ENCODE assay signal across 8 mouse cellular contexts in genomic region chr2:146256321-146256875, GRCm38 (mm10). TPM values are rescaled to one million over a fixed set of nuclear protein-coding genes. Genes with fewer than 3 reads are reported as not detected.
A peak's percentile ranks its signal among the peaks of the same experiment; 100 is the strongest.
DNase-seq lines count a peak whose midpoint lies in the region; ATAC-seq and TF ChIP-seq lines count a peak whose summit lies in the region.
"Had no signal": no experiment of that assay in that cellular context is flagged by ENCODE, and none has a peak within 500 bp of the region (broad histone marks: within the 10 kb centered on the region; RNA-seq: fewer than 3 reads in every experiment).

No protein-coding gene starts in this region.

- no peaks in the 10 kb centered on the region for H3K4me1 ChIP-seq in intestine, postnatal 0 days (replicated peaks; ENCODE audit: control insufficient read depth, insufficient read depth, low read length)
- 0 out of 2 replicates have a peak, but pooled peaks cover 4% of the 10 kb centered on the region for H3K4me1 ChIP-seq in intestine, embryonic 16.5 days (ENCODE audit: control insufficient read depth, insufficient read depth, low read length)
- peaks cover 40% of the 10 kb centered on the region for H3K4me1 ChIP-seq in hindbrain, embryonic 12.5 days
- H3K4me1 ChIP-seq: limb, embryonic 15.5 days had no signal

- WGBS in intestine, postnatal 0 days: 66% methylated on average over 3 of the region's 3 CpGs
- WGBS in intestine, embryonic 16.5 days: 72% methylated on average over 3 of the region's 3 CpGs
- 67% methylated on average over 3 of the region's 3 CpGs for WGBS in hindbrain, embryonic 12.5 days

- no peak overlapping the region for H3K9ac ChIP-seq in intestine, postnatal 0 days (ENCODE audit: low read depth, low read length)
- no peak overlapping the region for H3K9ac ChIP-seq in intestine, embryonic 16.5 days (ENCODE audit: low read depth, low read length)
- H3K9ac ChIP-seq in hindbrain, embryonic 12.5 days: no peak overlapping the region
- H3K9ac ChIP-seq: limb, embryonic 15.5 days had no signal

- no peak overlapping the region for H3K4me3 ChIP-seq in intestine, postnatal 0 days (ENCODE audit: low read depth, low read length)
- no peak overlapping the region for H3K4me3 ChIP-seq in intestine, embryonic 16.5 days (ENCODE audit: low read length)
- no peak overlapping the region for H3K4me3 ChIP-seq in hindbrain, embryonic 12.5 days
- H3K4me3 ChIP-seq: limb, embryonic 15.5 days had no signal

- no peak for ATAC-seq in intestine, postnatal 0 days
- ATAC-seq in intestine, embryonic 16.5 days: no peak
- ATAC-seq in hindbrain, embryonic 12.5 days (ENCODE audit: low FRiP score): peak; percentile 46; the same call in 1 of the 2 replicates

- no peaks in the 10 kb centered on the region for H3K27me3 ChIP-seq in intestine, postnatal 0 days (replicated peaks; ENCODE audit: control insufficient read depth, insufficient read depth, low read length)
- no peaks in the 10 kb centered on the region for H3K27me3 ChIP-seq in intestine, embryonic 16.5 days (replicated peaks; ENCODE audit: control insufficient read depth, insufficient read depth, low read length)
- no peaks in the 10 kb centered on the region for H3K27me3 ChIP-seq in hindbrain, embryonic 12.5 days
- H3K27me3 ChIP-seq: limb, embryonic 15.5 days had no signal

- H3K4me2 ChIP-seq in intestine, postnatal 0 days (replicated peaks; ENCODE audit: low read depth): no peak overlapping the region
- H3K4me2 ChIP-seq in intestine, embryonic 16.5 days (ENCODE audit: low read depth, low read length): no peak overlapping the region
- H3K4me2 ChIP-seq in hindbrain, embryonic 12.5 days (replicated peaks): no peak overlapping the region
- H3K4me2 ChIP-seq: limb, embryonic 15.5 days had no signal

- H3K27ac ChIP-seq in intestine, postnatal 0 days (ENCODE audit: low read depth, low read length): no peak overlapping the region
- H3K27ac ChIP-seq in intestine, embryonic 16.5 days (ENCODE audit: low read length): no peak overlapping the region
- peak overlapping the region; percentile 31; the same call in 1 of the 2 replicates for H3K27ac ChIP-seq in hindbrain, embryonic 12.5 days
- H3K27ac ChIP-seq: limb, embryonic 15.5 days had no signal

- DNase-seq in 3T3-L1 (ENCODE audit: low read depth, low spot score): peak; percentile 44
- DNase-seq in ES-CJ7 (ENCODE audit: low read depth, low spot score): peak; percentile 6
- DNase-seq in c-Kit-positive CD71-positive TER-119-positive erythroid progenitor cells, embryonic 14.5 days (ENCODE audit: low spot score): no peak
- DNase-seq in urinary bladder, postnatal 36 days (ENCODE audit: low spot score in 2 of 2): no peak

- TF ChIP-seq CTCF in intestine, postnatal 0 days (IDR thresholded peaks at IDR 0.05; ENCODE audit: low read depth): peak; percentile 37

- no peaks in the 10 kb centered on the region for H3K9me3 ChIP-seq in intestine, postnatal 0 days (ENCODE audit: control insufficient read depth)
- H3K9me3 ChIP-seq in intestine, embryonic 16.5 days (ENCODE audit: control insufficient read depth, low read length): no peaks in the 10 kb centered on the region
- no peaks in the 10 kb centered on the region for H3K9me3 ChIP-seq in hindbrain, embryonic 12.5 days (replicated peaks)
- H3K9me3 ChIP-seq: limb, embryonic 15.5 days had no signal

- 0 out of 2 replicates have a peak, but pooled peaks cover 9% of the 10 kb centered on the region for H3K36me3 ChIP-seq in intestine, postnatal 0 days (ENCODE audit: control insufficient read depth, insufficient read depth)
- no peaks in the 10 kb centered on the region for H3K36me3 ChIP-seq in intestine, embryonic 16.5 days (ENCODE audit: control insufficient read depth, insufficient read depth, low read length)
- H3K36me3 ChIP-seq in hindbrain, embryonic 12.5 days: no peaks in the 10 kb centered on the region
- H3K36me3 ChIP-seq: limb, embryonic 15.5 days had no signal

RNA-seq across cellular contexts. Expression of gene Insm1, which starts 34.7 kb away (rescaled TPM):
- polyA plus RNA-seq in intestine, postnatal 0 days (2015; fragmentation: Nextera tagmentation; extraction: Ambion mirVana): 0.43 and 0.48 TPM in 2 replicates
- 0.35 and 0.54 TPM in 2 replicates for polyA plus RNA-seq in intestine, embryonic 16.5 days (2015; fragmentation: Nextera tagmentation; extraction: Ambion mirVana)
- 7.0 and 8.5 TPM in 2 replicates for polyA plus RNA-seq in hindbrain, embryonic 12.5 days (2016; fragmentation: Nextera tagmentation; extraction: Ambion mirVana)

Comparison
In these comparisons a context has a peak if more than half of its experiments do, and no peak if none do; other contexts are left out.
1. DNase-seq: peak in 3T3-L1 (single experiment) and ES-CJ7 (single experiment); none in c-Kit-positive CD71-positive TER-119-positive erythroid progenitor cells, embryonic 14.5 days (single experiment) and urinary bladder, postnatal 36 days (0 of 2).